Mouse (Mus musculus) midbrain, embryonic 16.5 days (tissue): ENCODE data around the gene Slc25a24. TPM values are rescaled to one million over a fixed set of nuclear protein-coding genes. Genes with fewer than 3 reads are reported as not detected.

Experiments used
- ATAC-seq: fragments of 200-750 bp; cut with Nextera tagmentation; 2 replicates; pipeline ENCODE4 v1.8.0; 2017; ENCODE audit warnings: moderate TSS enrichment
- H3K27ac ChIP-seq: fragments of 300-500 bp; sonication (generic); 2 replicates; pipeline ENCODE4 v1.5.1; 2014; ENCODE audit warnings: mild to moderate bottlenecking, low read length, mixed read lengths
- H3K27me3 ChIP-seq: fragments of 300-500 bp; sonication (generic); 2 replicates; pipeline ENCODE4 v1.6.1; 2014; ENCODE audit warnings: low read depth, low read length, mixed read lengths; ENCODE audit not compliant: control insufficient read depth, insufficient read depth
- H3K36me3 ChIP-seq: fragments of 300-500 bp; sonication (generic); 2 replicates; pipeline ENCODE4 v1.6.1; 2014; ENCODE audit warnings: mild to moderate bottlenecking, low read length, moderate library complexity, mixed read lengths; ENCODE audit not compliant: control insufficient read depth, insufficient read depth
- H3K4me1 ChIP-seq: fragments of 300-500 bp; sonication (generic); 2 replicates; pipeline ENCODE4 v1.6.1; 2014; ENCODE audit warnings: mild to moderate bottlenecking, low read length, mixed read lengths; ENCODE audit not compliant: control insufficient read depth, insufficient read depth
- H3K4me2 ChIP-seq: fragments of 300-500 bp; sonication (generic); 2 replicates; pipeline ENCODE4 v1.6.1; 2014; ENCODE audit warnings: mild to moderate bottlenecking, low read length, mixed read lengths
- H3K4me3 ChIP-seq: fragments of 300-500 bp; sonication (generic); 2 replicates; pipeline ENCODE4 v1.5.1; 2014; ENCODE audit warnings: low read depth, mild to moderate bottlenecking, low read length, moderate library complexity, mixed read lengths
- H3K9ac ChIP-seq: fragments of 300-500 bp; sonication (generic); 2 replicates; pipeline ENCODE4 v1.6.1; 2014; ENCODE audit warnings: low read depth, low read length, mixed read lengths
- H3K9me3 ChIP-seq: fragments of 300-500 bp; sonication (generic); replicated peaks from 2 replicates; pipeline ENCODE4 v1.6.1; 2014; ENCODE audit warnings: mild to moderate bottlenecking, low read length, mixed read lengths; ENCODE audit not compliant: control insufficient read depth, poor library complexity, severe bottlenecking
- WGBS: fragments of 180-500 bp; shearing (Covaris S2); extraction: QIAGEN DNeasy Blood & Tissue Kit; methylation state at CpG from one replicate; pipeline ENCODE4 v1.1.7; 2014; 5-methylcytosine and 5-hydroxymethylcytosine counted together
- polyA plus RNA-seq: library from polyadenylated mRNA; unstranded; fragments of >200 nt; fragmentation: Nextera tagmentation; extraction: Ambion mirVana; gene quantifications from 2 replicates; pipeline ENCODE4 v1.2.1, GENCODE M21; 2015

The Slc25a24 gene
- polyA plus RNA-seq, 1 experiment from 2014 or later: 4.3 TPM

DNA sequence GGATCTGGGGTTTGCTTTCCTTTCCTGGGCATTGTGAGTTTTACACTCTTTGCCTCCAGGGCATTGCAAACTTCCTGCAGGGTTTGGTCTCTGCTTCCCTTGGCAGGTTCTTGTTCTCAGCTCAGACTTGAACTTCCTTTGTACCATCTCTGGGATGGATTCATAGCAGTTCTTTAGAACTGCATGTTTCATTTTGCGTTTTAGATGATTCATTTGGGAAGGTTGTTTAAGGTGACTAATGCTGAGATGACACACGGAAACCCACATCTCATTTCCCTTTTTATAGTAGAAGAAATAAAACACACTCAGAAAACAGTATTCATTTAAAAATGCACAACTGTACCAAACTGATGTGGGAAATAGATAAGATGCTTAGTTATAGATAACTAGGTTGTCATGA lies 73.2 kb downstream of the Slc25a24 start:
- H3K4me2 ChIP-seq: no peak overlapping the region
- ATAC-seq: no peak
- no peak overlapping the region for H3K27ac ChIP-seq
- H3K9ac ChIP-seq: no peak overlapping the region
- no peaks in the 10 kb centered on the region for H3K4me1 ChIP-seq
- no peaks in the 10 kb centered on the region for H3K36me3 ChIP-seq
- WGBS: 87% methylated on average over 2 of the region's 2 CpGs
- no peak overlapping the region for H3K4me3 ChIP-seq
- no peaks in the 10 kb centered on the region for H3K27me3 ChIP-seq
- no peaks in the 10 kb centered on the region for H3K9me3 ChIP-seq

GRCm38 (mm10) chr3:109199280-109199679 lies 76.3 kb downstream of the Slc25a24 start:
- ATAC-seq: no peak
- Histone ChIP-seq H3K4me3 (no peak overlapping the region), H3K4me2 (no peak overlapping the region), H3K9me3 (no peaks in the 10 kb centered on the region), H3K27me3 (no peaks in the 10 kb centered on the region), H3K36me3 (no peaks in the 10 kb centered on the region), H3K9ac (no peak overlapping the region), H3K4me1 (no peaks in the 10 kb centered on the region), H3K27ac (no peak overlapping the region)
- WGBS: 97% methylated on average over 1 of the region's 1 CpGs

- H3K36me3 ChIP-seq: no peaks in the 10 kb centered on the region
- no peak overlapping the region for H3K4me2 ChIP-seq
- no peaks in the 10 kb centered on the region for H3K9me3 ChIP-seq
- 96% methylated on average over 3 of the region's 3 CpGs for WGBS
- no peak overlapping the region for H3K9ac ChIP-seq
- H3K27me3 ChIP-seq: no peaks in the 10 kb centered on the region
- no peak overlapping the region for H3K27ac ChIP-seq
- ATAC-seq: no peak
- no peaks in the 10 kb centered on the region for H3K4me1 ChIP-seq
- H3K4me3 ChIP-seq: no peak overlapping the region
Observed at GRCm38 (mm10) chr3:109212322-109212721, 89.4 kb downstream of the Slc25a24 start.

DNA sequence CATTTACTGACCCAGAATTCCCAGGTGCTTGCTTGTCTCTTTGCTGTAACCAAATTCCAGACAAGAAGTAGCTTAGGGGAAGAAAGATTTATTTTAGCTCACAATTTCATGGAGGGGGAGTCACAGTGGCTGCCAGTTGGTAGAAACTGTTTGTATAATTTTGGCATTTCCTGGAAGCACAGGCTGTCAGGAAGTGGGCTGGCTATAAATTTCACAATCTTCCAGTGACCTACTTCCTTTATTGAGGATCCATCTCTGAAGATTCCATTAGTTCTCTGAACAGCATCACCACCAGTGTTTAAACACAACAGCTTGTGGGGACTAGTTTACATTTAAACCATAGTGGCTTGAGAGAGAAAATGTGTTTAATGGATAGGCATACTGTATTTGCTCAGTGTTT lies 93.4 kb downstream of the Slc25a24 start:
- Histone ChIP-seq H3K4me3 (no peak overlapping the region), H3K27ac (no peak overlapping the region), H3K4me1 (no peaks in the 10 kb centered on the region), H3K27me3 (no peaks in the 10 kb centered on the region), H3K9ac (no peak overlapping the region), H3K4me2 (no peak overlapping the region), H3K36me3 (no peaks in the 10 kb centered on the region), H3K9me3 (no peaks in the 10 kb centered on the region)
- no peak for ATAC-seq

Other genes starting within 250 kb of the Slc25a24 start
- 0.08 TPM in 1 of 2 replicates, not detected in the other for gene Fndc7, start 233.1 kb upstream of the Slc25a24 start, polyA plus RNA-seq
- 54.2 and 56.8 TPM in 2 replicates for gene Prpf38b, start 211.4 kb upstream of the Slc25a24 start, polyA plus RNA-seq
- gene Henmt1, start 183.3 kb upstream of the Slc25a24 start, polyA plus RNA-seq: 2.9 and 3.0 TPM in 2 replicates
- 0.80 TPM in 1 of 2 replicates, not detected in the other for gene Gm9857, start 182.7 kb upstream of the Slc25a24 start, polyA plus RNA-seq
- gene Fam102b, start 95.5 kb upstream of the Slc25a24 start, polyA plus RNA-seq: 13.4 and 14.1 TPM in 2 replicates
- gene Slc25a54, start 42.7 kb upstream of the Slc25a24 start, polyA plus RNA-seq: not detected in 2 replicates
- gene Vav3, start 217.5 kb downstream of the Slc25a24 start, polyA plus RNA-seq: 18.9 and 29.6 TPM in 2 replicates